In genomic region chr8:84979599-84980421, GRCm38 (mm10) we compare ENCODE assay signal across 8 mouse cellular contexts. TPM values are rescaled to one million over a fixed set of nuclear protein-coding genes. Genes with fewer than 3 reads are reported as not detected.
A peak's percentile ranks its signal among the peaks of the same experiment; 100 is the strongest.
DNase-seq lines count a peak whose midpoint lies in the region; ATAC-seq and TF ChIP-seq lines count a peak whose summit lies in the region.

No protein-coding gene starts in this region.

- ATAC-seq in forebrain, postnatal 0 days, result peak; percentile 67
- ATAC-seq in lung, embryonic 15.5 days (ENCODE audit: borderline replicate concordance, extremely low read depth, low FRiP score, low TSS enrichment), result peak; percentile 46

- peaks cover 0 to 37% of the 10 kb centered on the region in 2 experiments; a peak in 2 of 4 replicates for H3K36me3 ChIP-seq in MEL (ENCODE audit: control insufficient read depth in 1 of 2, insufficient read depth in 2 of 2, low read length in 2 of 2)
- 0 out of 2 replicates have a peak, but pooled peaks cover 4% of the 10 kb centered on the region for H3K36me3 ChIP-seq in forebrain, postnatal 0 days (ENCODE audit: insufficient read depth)
- peaks cover 3% of the 10 kb centered on the region; the same call in 1 of the 2 replicates for H3K36me3 ChIP-seq in lung, embryonic 15.5 days
- H3K36me3 ChIP-seq in thymus, adult 2 months (ENCODE audit: control insufficient read depth, insufficient read depth, low read length), result no peaks in the 10 kb centered on the region

- peak in 1 of 2 experiments; percentile 27; a peak in 1 of 4 replicates for TF ChIP-seq POLR2A in MEL (IDR thresholded peaks at IDR 0.05; ENCODE audit: control insufficient read depth in 1 of 2, insufficient read depth in 1 of 2, low read depth in 1 of 2, low read length in 2 of 2, poor library complexity in 1 of 2)
- TF ChIP-seq POLR2A in cerebellum, adult 2 months (IDR thresholded peaks at IDR 0.05; ENCODE audit: borderline replicate concordance, insufficient read depth, low read length), result no peak
- TF ChIP-seq POLR2A in olfactory bulb, adult 2 months (IDR thresholded peaks at IDR 0.05; ENCODE audit: insufficient read depth, low read depth, low read length), result peak; percentile 39; the same call in 1 of the 2 replicates
- TF ChIP-seq POLR2A in thymus, adult 2 months (IDR thresholded peaks at IDR 0.05; ENCODE audit: control insufficient read depth, extremely low read depth, insufficient read depth, low read length, poor library complexity), result no peak

- H3K4me3 ChIP-seq in MEL (ENCODE audit: control insufficient read depth in 1 of 2, insufficient read depth in 1 of 2, low read depth in 2 of 2, low read length in 2 of 2), result peak overlapping the region; percentile 52 to 64
- H3K4me3 ChIP-seq in cerebellum, adult 2 months (replicated peaks; ENCODE audit: insufficient read depth, low read depth, low read length), result peak overlapping the region; percentile 55
- peak overlapping the region; percentile 35 for H3K4me3 ChIP-seq in forebrain, postnatal 0 days (ENCODE audit: low read depth, low read length)
- H3K4me3 ChIP-seq in lung, embryonic 15.5 days, result peak overlapping the region; percentile 41
- peak overlapping the region; percentile 45 for H3K4me3 ChIP-seq in olfactory bulb, adult 2 months (ENCODE audit: insufficient read depth, low read depth, low read length)
- peak overlapping the region; percentile 34 for H3K4me3 ChIP-seq in thymus, adult 2 months (ENCODE audit: control insufficient read depth, insufficient read depth, low read length)

- no peaks in the 10 kb centered on the region for H3K9me3 ChIP-seq in MEL (replicated peaks; ENCODE audit: insufficient read depth, low read length)
- no peaks in the 10 kb centered on the region for H3K9me3 ChIP-seq in forebrain, postnatal 0 days (ENCODE audit: low read length)
- no peaks in the 10 kb centered on the region for H3K9me3 ChIP-seq in lung, embryonic 15.5 days

- peaks cover 13 to 57% of the 10 kb centered on the region in 2 experiments for H3K4me1 ChIP-seq in MEL (ENCODE audit: control insufficient read depth in 1 of 2, insufficient read depth in 2 of 2, low read length in 2 of 2)
- H3K4me1 ChIP-seq in cerebellum, adult 2 months (ENCODE audit: control insufficient read depth, insufficient read depth, low read length), result peaks cover 3% of the 10 kb centered on the region; the same call in 1 of the 2 replicates
- H3K4me1 ChIP-seq in forebrain, postnatal 0 days (ENCODE audit: insufficient read depth), result peaks cover 22% of the 10 kb centered on the region; the same call in 1 of the 2 replicates
- peaks cover 86% of the 10 kb centered on the region for H3K4me1 ChIP-seq in lung, embryonic 15.5 days
- H3K4me1 ChIP-seq in olfactory bulb, adult 2 months (ENCODE audit: control insufficient read depth, insufficient read depth, low read length), result peaks cover 29% of the 10 kb centered on the region
- peaks cover 44% of the 10 kb centered on the region for H3K4me1 ChIP-seq in thymus, adult 2 months (replicated peaks; ENCODE audit: control insufficient read depth, insufficient read depth, low read length)

- peak overlapping the region; percentile 83 for H3K9ac ChIP-seq in MEL (ENCODE audit: control insufficient read depth, low read depth, low read length, poor library complexity, severe bottlenecking)
- peak overlapping the region; percentile 44 for H3K9ac ChIP-seq in forebrain, postnatal 0 days
- H3K9ac ChIP-seq in lung, embryonic 15.5 days, result peak overlapping the region; percentile 39

- peak; percentile 99 for DNase-seq in MEL (ENCODE audit: low read depth, low spot score)
- DNase-seq in cerebellum, adult 2 months, result peak; percentile 90 to 91
- DNase-seq in forebrain, postnatal 0 days, result peak; percentile 93
- peak; percentile 93 for DNase-seq in heart, postnatal 4 days
- DNase-seq in layer of hippocampus, adult 9-10 months (ENCODE audit: low spot score), result peak; percentile 91
- DNase-seq in thymus, adult 2 months, result peak; percentile 77

- no peaks in the 10 kb centered on the region for H3K27me3 ChIP-seq in MEL (ENCODE audit: control insufficient read depth in 1 of 2, insufficient read depth in 2 of 2, low read length in 2 of 2)
- H3K27me3 ChIP-seq in cerebellum, adult 2 months (ENCODE audit: control insufficient read depth, insufficient read depth, low read length), result no peaks in the 10 kb centered on the region
- no peaks in the 10 kb centered on the region for H3K27me3 ChIP-seq in forebrain, postnatal 0 days (ENCODE audit: insufficient read depth, low read length)
- no peaks in the 10 kb centered on the region for H3K27me3 ChIP-seq in lung, embryonic 15.5 days
- no peaks in the 10 kb centered on the region for H3K27me3 ChIP-seq in thymus, adult 2 months (ENCODE audit: control insufficient read depth, insufficient read depth, low read length)

- peaks cover 22% of the 10 kb centered on the region for H3K79me2 ChIP-seq in MEL (ENCODE audit: control insufficient read depth, insufficient read depth, low read length, poor library complexity)

- 0 out of 4 replicates have a peak, but pooled peaks of 1 of the 2 experiments have one; percentile 8 for TF ChIP-seq EP300 in MEL (IDR thresholded peaks at IDR 0.05; ENCODE audit: low read depth in 1 of 2, low read length in 2 of 2)

- WGBS in cerebellum, adult 2 months, result 4% methylated on average over 42 of the region's 42 CpGs
- WGBS in forebrain, postnatal 0 days, result 5% methylated on average over 41 of the region's 42 CpGs
- WGBS in lung, embryonic 15.5 days, result 2% methylated on average over 41 of the region's 42 CpGs
- WGBS in olfactory bulb, adult 2 months, result 3% methylated on average over 37 of the region's 42 CpGs
- WGBS in thymus, adult 2 months, result 5% methylated on average over 42 of the region's 42 CpGs

- peak overlapping the region; percentile 99 for H3K27ac ChIP-seq in MEL (ENCODE audit: control insufficient read depth, low read depth, low read length)
- peak overlapping the region; percentile 4; the same call in 1 of the 2 replicates for H3K27ac ChIP-seq in cerebellum, adult 2 months (ENCODE audit: insufficient read depth, low read length)
- H3K27ac ChIP-seq in forebrain, postnatal 0 days (ENCODE audit: low read depth, low read length), result peak overlapping the region; percentile 47; the same call in 1 of the 2 replicates
- peak overlapping the region; percentile 93 for H3K27ac ChIP-seq in lung, embryonic 15.5 days
- H3K27ac ChIP-seq in olfactory bulb, adult 2 months (ENCODE audit: insufficient read depth, low read depth, low read length), result peak overlapping the region; percentile 95
- peak overlapping the region; percentile 87 for H3K27ac ChIP-seq in thymus, adult 2 months (ENCODE audit: control insufficient read depth, insufficient read depth, low read length)

- TF ChIP-seq CTCF in MEL (IDR thresholded peaks at IDR 0.05 in 2 of 3, conservative IDR thresholded peaks at IDR 0.05 in 1 of 3; ENCODE audit: control insufficient read depth in 1 of 3, insufficient read depth in 1 of 3, low read depth in 2 of 3, low read length in 3 of 3, poor library complexity in 1 of 3, severe bottlenecking in 1 of 3), result no peak
- TF ChIP-seq CTCF in cerebellum, adult 2 months (IDR thresholded peaks at IDR 0.05; ENCODE audit: borderline replicate concordance, insufficient read depth, low read depth, low read length), result no peak
- TF ChIP-seq CTCF in forebrain, postnatal 0 days (IDR thresholded peaks at IDR 0.05; ENCODE audit: low read depth), result no peak
- no peak for TF ChIP-seq CTCF in olfactory bulb, adult 2 months (IDR thresholded peaks at IDR 0.05; ENCODE audit: insufficient read depth, low read depth, low read length)
- TF ChIP-seq CTCF in thymus, adult 2 months (IDR thresholded peaks at IDR 0.05; ENCODE audit: borderline replicate concordance, control insufficient read depth, extremely low read depth, insufficient read depth, low read length, poor library complexity), result no peak

- H3K4me2 ChIP-seq in forebrain, postnatal 0 days (ENCODE audit: low read depth), result peak overlapping the region; percentile 81
- peak overlapping the region; percentile 99 for H3K4me2 ChIP-seq in lung, embryonic 15.5 days

- TF ChIP-seq RAD21 in MEL (IDR thresholded peaks at IDR 0.05; ENCODE audit: low read depth, low read length), result no peak

RNA-seq across cellular contexts. Expression of gene Junb, which starts 1.3 kb away (rescaled TPM):
- total RNA-seq in MEL (2012; rRNA removed), result 49.6 and 72.7 TPM in 2 replicates
- 10 to 100 TPM in 1 of 2 experiments, not detected in 1; 41.6 TPM for polyA plus RNA-seq in MEL (2012; ENCODE audit: insufficient read depth in 1 of 2, insufficient read length in 2 of 2, low read depth in 1 of 2, low replicate concordance in 2 of 2, missing spikeins in 1 of 2)
- 12.8 and 13.5 TPM in 2 replicates for polyA plus RNA-seq in cerebellum, adult 2 months (2012; rRNA removed)
- 21.9 and 22.2 TPM in 2 replicates for total RNA-seq in forebrain, postnatal 0 days (2014; rRNA removed)
- 10.1 and 15.9 TPM in 2 replicates for polyA plus RNA-seq in forebrain, postnatal 0 days (2015; fragmentation: Nextera tagmentation; extraction: Ambion mirVana)
- total RNA-seq in heart, postnatal 4 days (2021), result 10 to 100 TPM; 12.3 to 12.4 TPM
- polyA plus RNA-seq in lung, embryonic 15.5 days (2015; fragmentation: Nextera tagmentation; extraction: Ambion mirVana), result 17.4 and 20.5 TPM in 2 replicates
- polyA plus RNA-seq in olfactory bulb, adult 2 months (2012; ENCODE audit: insufficient read depth, insufficient read length, low replicate concordance, missing spikeins), result not detected in 2 replicates
- 125 and 128 TPM in 2 replicates for polyA plus RNA-seq in thymus, adult 2 months (2012; rRNA removed)

RNA-seq across cellular contexts. Expression of gene Rnaseh2a, which starts 10.2 kb away (rescaled TPM):
- total RNA-seq in MEL (2012; rRNA removed), result 105 TPM in 2 replicates
- 100 to 1,000 TPM in 1 of 2 experiments, not detected in 1; 109 TPM for polyA plus RNA-seq in MEL (2012; ENCODE audit: insufficient read depth in 1 of 2, insufficient read length in 2 of 2, low read depth in 1 of 2, low replicate concordance in 2 of 2, missing spikeins in 1 of 2)
- 58.7 and 61.5 TPM in 2 replicates for polyA plus RNA-seq in cerebellum, adult 2 months (2012; rRNA removed)
- 39.8 and 42.7 TPM in 2 replicates for total RNA-seq in forebrain, postnatal 0 days (2014; rRNA removed)
- polyA plus RNA-seq in forebrain, postnatal 0 days (2015; fragmentation: Nextera tagmentation; extraction: Ambion mirVana), result 52.2 and 56.3 TPM in 2 replicates
- 10 to 100 TPM; 61.8 to 69.1 TPM for total RNA-seq in heart, postnatal 4 days (2021)
- polyA plus RNA-seq in lung, embryonic 15.5 days (2015; fragmentation: Nextera tagmentation; extraction: Ambion mirVana), result 114 and 120 TPM in 2 replicates
- not detected in 2 replicates for polyA plus RNA-seq in olfactory bulb, adult 2 months (2012; ENCODE audit: insufficient read depth, insufficient read length, low replicate concordance, missing spikeins)
- polyA plus RNA-seq in thymus, adult 2 months (2012; rRNA removed), result 69.4 and 76.1 TPM in 2 replicates

RNA-seq across cellular contexts. Expression of gene Prdx2, which starts 10.4 kb away (rescaled TPM):
- total RNA-seq in MEL (2012; rRNA removed), result 502 and 643 TPM in 2 replicates
- 100 to 1,000 TPM; 679 to 773 TPM for polyA plus RNA-seq in MEL (2012; ENCODE audit: insufficient read depth in 1 of 2, insufficient read length in 2 of 2, low read depth in 1 of 2, low replicate concordance in 2 of 2, missing spikeins in 1 of 2)
- 345 and 351 TPM in 2 replicates for polyA plus RNA-seq in cerebellum, adult 2 months (2012; rRNA removed)
- 814 and 983 TPM in 2 replicates for total RNA-seq in forebrain, postnatal 0 days (2014; rRNA removed)
- 974 and 1,110 TPM in 2 replicates for polyA plus RNA-seq in forebrain, postnatal 0 days (2015; fragmentation: Nextera tagmentation; extraction: Ambion mirVana)
- 100 to 1,000 TPM; 678 to 716 TPM for total RNA-seq in heart, postnatal 4 days (2021)
- polyA plus RNA-seq in lung, embryonic 15.5 days (2015; fragmentation: Nextera tagmentation; extraction: Ambion mirVana), result 727 and 733 TPM in 2 replicates
- not detected in 2 replicates for polyA plus RNA-seq in olfactory bulb, adult 2 months (2012; ENCODE audit: insufficient read depth, insufficient read length, low replicate concordance, missing spikeins)
- 162 and 183 TPM in 2 replicates for polyA plus RNA-seq in thymus, adult 2 months (2012; rRNA removed)

RNA-seq across cellular contexts. Expression of gene Gm49661, which starts 10.6 kb away (rescaled TPM):
- 3.9 and 4.7 TPM in 2 replicates for total RNA-seq in MEL (2012; rRNA removed)
- not detected for polyA plus RNA-seq in MEL (2012; ENCODE audit: insufficient read depth in 1 of 2, insufficient read length in 2 of 2, low read depth in 1 of 2, low replicate concordance in 2 of 2, missing spikeins in 1 of 2)
- not detected in 2 replicates for polyA plus RNA-seq in cerebellum, adult 2 months (2012; rRNA removed)
- not detected in 2 replicates for total RNA-seq in forebrain, postnatal 0 days (2014; rRNA removed)
- not detected in 2 replicates for polyA plus RNA-seq in forebrain, postnatal 0 days (2015; fragmentation: Nextera tagmentation; extraction: Ambion mirVana)
- 1 to 10 TPM in 1 of 2 experiments, not detected in 1; 1.5 TPM for total RNA-seq in heart, postnatal 4 days (2021)
- not detected in 2 replicates for polyA plus RNA-seq in lung, embryonic 15.5 days (2015; fragmentation: Nextera tagmentation; extraction: Ambion mirVana)
- not detected in 2 replicates for polyA plus RNA-seq in olfactory bulb, adult 2 months (2012; ENCODE audit: insufficient read depth, insufficient read length, low replicate concordance, missing spikeins)
- polyA plus RNA-seq in thymus, adult 2 months (2012; rRNA removed), result 4.3 TPM in 1 of 2 replicates, not detected in the other

RNA-seq across cellular contexts. Expression of gene Hook2, which starts 10.6 kb away (rescaled TPM):
- 10.5 and 11.5 TPM in 2 replicates for total RNA-seq in MEL (2012; rRNA removed)
- 10 to 100 TPM in 1 of 2 experiments, not detected in 1; 17.5 TPM for polyA plus RNA-seq in MEL (2012; ENCODE audit: insufficient read depth in 1 of 2, insufficient read length in 2 of 2, low read depth in 1 of 2, low replicate concordance in 2 of 2, missing spikeins in 1 of 2)
- 14.1 and 14.2 TPM in 2 replicates for polyA plus RNA-seq in cerebellum, adult 2 months (2012; rRNA removed)
- 30.3 and 32.5 TPM in 2 replicates for total RNA-seq in forebrain, postnatal 0 days (2014; rRNA removed)
- polyA plus RNA-seq in forebrain, postnatal 0 days (2015; fragmentation: Nextera tagmentation; extraction: Ambion mirVana), result 22.6 and 28.7 TPM in 2 replicates
- 1 to 10 TPM; 2.2 to 2.6 TPM for total RNA-seq in heart, postnatal 4 days (2021)
- polyA plus RNA-seq in lung, embryonic 15.5 days (2015; fragmentation: Nextera tagmentation; extraction: Ambion mirVana), result 23.2 and 23.9 TPM in 2 replicates
- polyA plus RNA-seq in olfactory bulb, adult 2 months (2012; ENCODE audit: insufficient read depth, insufficient read length, low replicate concordance, missing spikeins), result not detected in 2 replicates
- polyA plus RNA-seq in thymus, adult 2 months (2012; rRNA removed), result 7.2 and 7.4 TPM in 2 replicates

Comparison
In these comparisons a context has a peak if more than half of its experiments do, and no peak if none do; other contexts are left out.
1. Peak in every context shown above with its lines: DNase-seq, ATAC-seq, H3K4me3 ChIP-seq and H3K27ac ChIP-seq.
2. H3K27ac ChIP-seq: peak in every context shown above with its lines; median percentile 99 in MEL; 95 in olfactory bulb, adult 2 months; 93 in lung, embryonic 15.5 days; 87 in thymus, adult 2 months; 47 in forebrain, postnatal 0 days; 4 in cerebellum, adult 2 months.
3. RNA of gene Rnaseh2a, which starts 10.2 kb away (polyA plus RNA-seq): 109 TPM in MEL, 114 to 120 TPM in lung, embryonic 15.5 days, 69.4 to 76.1 TPM in thymus, adult 2 months, 58.7 to 61.5 TPM in cerebellum, adult 2 months and 52.2 to 56.3 TPM in forebrain, postnatal 0 days; not detected in olfactory bulb, adult 2 months; every median in the first group is over 10 times any median in the second.